Mouse (Mus musculus): ENCODE data around the gene Cdh3. TPM values are rescaled to one million over a fixed set of nuclear protein-coding genes. Genes with fewer than 3 reads are reported as not detected.
A peak's percentile ranks its signal among the peaks of the same experiment; 100 is the strongest.

The Cdh3 gene
- polyA plus RNA-seq, 1 experiment from 2014 or later = 18.4 TPM

DNA sequence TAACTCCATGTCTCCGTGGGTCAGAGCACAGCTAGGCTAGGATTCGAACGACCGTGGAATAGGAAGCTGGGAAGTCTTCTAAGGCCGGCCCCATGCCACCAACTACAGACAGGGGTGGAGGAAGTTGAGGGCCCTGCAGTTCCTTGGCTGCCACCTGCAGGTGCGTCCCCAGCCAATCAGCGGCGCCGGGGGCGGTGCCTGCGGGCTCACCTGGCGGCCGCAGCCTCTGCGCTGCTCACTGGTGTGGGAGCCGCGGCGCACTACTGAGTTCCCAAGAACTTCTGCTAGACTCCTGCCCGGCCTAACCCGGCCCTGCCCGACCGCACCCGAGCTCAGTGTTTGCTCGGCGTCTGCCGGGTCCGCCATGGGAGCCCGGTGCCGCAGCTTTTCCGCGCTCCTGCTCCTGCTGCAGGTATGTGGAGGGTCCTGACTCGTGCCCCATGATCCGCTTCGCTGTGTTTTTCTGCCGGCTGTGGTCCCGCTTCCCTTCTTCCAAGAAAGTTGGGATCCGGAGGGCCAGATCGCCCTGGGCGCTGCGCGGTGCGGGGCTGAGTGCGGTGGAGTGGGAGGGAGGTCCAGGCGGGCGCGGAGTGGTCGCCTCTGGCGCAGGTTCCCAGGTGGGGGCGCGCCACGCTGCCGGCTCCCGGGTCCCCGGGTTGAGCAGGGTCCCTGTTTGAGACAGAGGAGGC, 92.6 kb downstream of the Cdh3 start, which contains the start of gene Cdh1:
Cdh1 (plus strand) TSS at position 221 of the 689 bp plus-strand sequence.
- Histone ChIP-seq H3K27ac (ENCODE audit: low read length) (peak within 1 kb of the TSS; percentile 79), H3K27me3 (ENCODE audit: control insufficient read depth, insufficient read depth, low read length) (peaks cover 26% of the 10 kb centered on the region), H3K4me2 (replicated peaks; ENCODE audit: low read depth, low read length) (peak within 1 kb of the TSS; percentile 59), H3K9me3 (ENCODE audit: control insufficient read depth, low read depth, low read length) (no peaks in the 10 kb centered on the region), H3K9ac (replicated peaks; ENCODE audit: low read depth, low read length) (peak within 1 kb of the TSS; percentile 60), H3K4me3 (ENCODE audit: low read depth, low read length) (peak within 1 kb of the TSS; percentile 55), H3K4me1 (ENCODE audit: control insufficient read depth, insufficient read depth, low read length) (peaks cover 8% of the 10 kb centered on the region; the same call in 1 of the 2 replicates), H3K36me3 (ENCODE audit: control insufficient read depth, insufficient read depth, low read length) (no peaks in the 10 kb centered on the region)
- WGBS = under 1% methylated on average over 53 of the region's 53 CpGs
- ATAC-seq (ENCODE audit: insufficient number of reproducible peaks, insufficient read depth, low FRiP score, low read depth) = peak; percentile 94

GRCm38 (mm10) chr8:106603933-106604332, 93.2 kb downstream of the Cdh3 start:
- no peak for ATAC-seq (ENCODE audit: insufficient number of reproducible peaks, insufficient read depth, low FRiP score, low read depth)
- Histone ChIP-seq H3K27ac (ENCODE audit: low read length) (peak overlapping the region; percentile 15), H3K4me3 (ENCODE audit: low read depth, low read length) (peak overlapping the region; percentile 55), H3K4me1 (ENCODE audit: control insufficient read depth, insufficient read depth, low read length) (peaks cover 8% of the 10 kb centered on the region; the same call in 1 of the 2 replicates), H3K36me3 (ENCODE audit: control insufficient read depth, insufficient read depth, low read length) (no peaks in the 10 kb centered on the region), H3K4me2 (replicated peaks; ENCODE audit: low read depth, low read length) (peak overlapping the region; percentile 59), H3K27me3 (ENCODE audit: control insufficient read depth, insufficient read depth, low read length) (peaks cover 26% of the 10 kb centered on the region), H3K9ac (replicated peaks; ENCODE audit: low read depth, low read length) (peak overlapping the region; percentile 60), H3K9me3 (ENCODE audit: control insufficient read depth, low read depth, low read length) (no peaks in the 10 kb centered on the region)
- WGBS = 1% methylated on average over 16 of the region's 19 CpGs

GRCm38 (mm10) chr8:106605657-106606056, 95.0 kb downstream of the Cdh3 start:
- H3K4me1 ChIP-seq (ENCODE audit: control insufficient read depth, insufficient read depth, low read length) = peaks cover 8% of the 10 kb centered on the region; the same call in 1 of the 2 replicates
- H3K4me3 ChIP-seq (ENCODE audit: low read depth, low read length) = peak overlapping the region; percentile 55; the same call in 1 of the 2 replicates
- peak overlapping the region; percentile 59 for H3K4me2 ChIP-seq (replicated peaks; ENCODE audit: low read depth, low read length)
- no peak overlapping the region for H3K27ac ChIP-seq (ENCODE audit: low read length)
- no peak overlapping the region for H3K9ac ChIP-seq (replicated peaks; ENCODE audit: low read depth, low read length)
- H3K27me3 ChIP-seq (ENCODE audit: control insufficient read depth, insufficient read depth, low read length) = peaks cover 26% of the 10 kb centered on the region
- no peaks in the 10 kb centered on the region for H3K36me3 ChIP-seq (ENCODE audit: control insufficient read depth, insufficient read depth, low read length)
- 45% methylated on average over 7 of the region's 7 CpGs for WGBS
- ATAC-seq (ENCODE audit: insufficient number of reproducible peaks, insufficient read depth, low FRiP score, low read depth) = no peak
- H3K9me3 ChIP-seq (ENCODE audit: control insufficient read depth, low read depth, low read length) = no peaks in the 10 kb centered on the region

- 27% methylated on average over 4 of the region's 4 CpGs for WGBS
- Histone ChIP-seq H3K4me2 (replicated peaks; ENCODE audit: low read depth, low read length) (peak overlapping the region; percentile 59; the same call in 1 of the 2 replicates), H3K9me3 (ENCODE audit: control insufficient read depth, low read depth, low read length) (no peaks in the 10 kb centered on the region), H3K36me3 (ENCODE audit: control insufficient read depth, insufficient read depth, low read length) (no peaks in the 10 kb centered on the region), H3K9ac (replicated peaks; ENCODE audit: low read depth, low read length) (no peak overlapping the region), H3K4me1 (ENCODE audit: control insufficient read depth, insufficient read depth, low read length) (peaks cover 8% of the 10 kb centered on the region; the same call in 1 of the 2 replicates), H3K27me3 (ENCODE audit: control insufficient read depth, insufficient read depth, low read length) (peaks cover 26% of the 10 kb centered on the region), H3K27ac (ENCODE audit: low read length) (no peak overlapping the region), H3K4me3 (ENCODE audit: low read depth, low read length) (0 out of 2 replicates have a peak overlapping the region, but pooled peaks have one; percentile 3)
- ATAC-seq (ENCODE audit: insufficient number of reproducible peaks, insufficient read depth, low FRiP score, low read depth) = no peak
Observed at GRCm38 (mm10) chr8:106606121-106606520, 95.4 kb downstream of the Cdh3 start.

DNA sequence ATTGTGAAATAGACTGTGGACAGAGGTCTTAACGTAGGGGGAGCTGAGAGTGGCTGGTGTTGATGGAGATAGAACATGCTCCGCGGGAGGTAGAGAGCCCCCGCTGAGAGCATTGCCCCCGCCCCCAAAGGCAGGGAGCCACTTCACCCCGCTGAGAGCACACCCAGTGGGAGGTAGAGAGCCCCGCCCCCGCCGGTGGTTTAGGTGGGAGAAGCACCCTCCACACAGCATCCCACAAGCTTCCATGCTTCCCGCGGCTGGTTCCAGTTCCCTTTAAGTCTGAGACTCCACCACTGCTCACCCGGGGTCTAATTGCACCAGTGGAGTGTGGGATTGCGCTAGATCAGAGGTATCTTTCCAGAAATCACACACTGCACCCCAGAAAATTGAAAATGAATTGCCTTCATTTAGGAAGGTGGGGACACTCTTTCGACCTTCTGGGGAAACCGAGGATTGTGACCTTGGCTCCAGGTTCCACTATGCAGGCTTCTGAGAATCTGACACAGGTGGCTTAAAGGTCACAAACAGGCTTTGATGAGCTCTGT, 96.0 kb downstream of the Cdh3 start:
- H3K27me3 ChIP-seq (ENCODE audit: control insufficient read depth, insufficient read depth, low read length) = peaks cover 26% of the 10 kb centered on the region
- no peak overlapping the region for H3K4me3 ChIP-seq (ENCODE audit: low read depth, low read length)
- no peak for ATAC-seq (ENCODE audit: insufficient number of reproducible peaks, insufficient read depth, low FRiP score, low read depth)
- H3K4me1 ChIP-seq (ENCODE audit: control insufficient read depth, insufficient read depth, low read length) = peaks cover 8% of the 10 kb centered on the region; the same call in 1 of the 2 replicates
- 0 out of 2 replicates have a peak overlapping the region, but pooled peaks have one; percentile 16 for H3K4me2 ChIP-seq (replicated peaks; ENCODE audit: low read depth, low read length)
- no peak overlapping the region for H3K9ac ChIP-seq (replicated peaks; ENCODE audit: low read depth, low read length)
- 29% methylated on average over 15 of the region's 15 CpGs for WGBS
- H3K9me3 ChIP-seq (ENCODE audit: control insufficient read depth, low read depth, low read length) = no peaks in the 10 kb centered on the region
- no peaks in the 10 kb centered on the region for H3K36me3 ChIP-seq (ENCODE audit: control insufficient read depth, insufficient read depth, low read length)
- H3K27ac ChIP-seq (ENCODE audit: low read length) = no peak overlapping the region

Other genes with a start within 250 kb of the Cdh3 start
- gene Smpd3, start 172.9 kb upstream of the Cdh3 start, polyA plus RNA-seq (2014; fragmentation: Nextera tagmentation; extraction: Ambion mirVana) = 9.7 and 10.7 TPM in 2 replicates
- gene Zfp90, start 95.6 kb upstream of the Cdh3 start, polyA plus RNA-seq (2014; fragmentation: Nextera tagmentation; extraction: Ambion mirVana) = 23.8 and 25.4 TPM in 2 replicates
- not detected in 2 replicates for gene 6030452D12Rik, start 10.4 kb upstream of the Cdh3 start, polyA plus RNA-seq (2014; fragmentation: Nextera tagmentation; extraction: Ambion mirVana)
- 10.0 and 14.0 TPM in 2 replicates for gene Gm10073, start 62.6 kb downstream of the Cdh3 start, polyA plus RNA-seq (2014; fragmentation: Nextera tagmentation; extraction: Ambion mirVana)
- 131 and 155 TPM in 2 replicates for gene Cdh1, start 92.5 kb downstream of the Cdh3 start, polyA plus RNA-seq (2014; fragmentation: Nextera tagmentation; extraction: Ambion mirVana)
- gene Tango6, start 172.2 kb downstream of the Cdh3 start, polyA plus RNA-seq (2014; fragmentation: Nextera tagmentation; extraction: Ambion mirVana) = 9.9 and 10.1 TPM in 2 replicates